Mouse (Mus musculus) mesoderm, embryonic 11.5 days (tissue): ENCODE measurements around the gene Pls1.
A peak's percentile ranks its signal among the peaks of the same experiment; 100 is the strongest.

Source experiments
- DNase-seq: peaks from one replicate; pipeline ENCODE4 v3.0.0-alpha.2; 2012; ENCODE audit warnings: low read depth, low spot score

Gene Pls1

DNA sequence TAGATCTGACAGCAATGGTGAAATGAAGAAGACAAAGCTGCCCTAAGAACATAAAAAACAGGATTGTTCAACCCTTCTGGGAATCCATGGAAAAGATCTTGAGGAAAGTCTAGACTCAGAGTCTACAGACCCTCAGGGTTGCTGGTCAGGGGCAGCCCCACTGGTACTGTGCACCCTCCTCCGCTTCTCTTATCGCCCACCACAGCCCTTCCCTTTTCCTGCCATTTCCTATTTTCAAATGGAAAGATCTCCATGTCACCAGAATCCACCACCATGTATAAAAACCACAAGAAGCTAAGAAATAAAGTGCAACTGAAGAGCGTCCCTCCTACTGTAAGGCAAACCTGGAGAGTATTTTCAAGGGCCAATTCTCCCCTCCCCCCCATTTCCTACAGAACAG lies 41.3 kb downstream of the Pls1 start:
- no peak for DNase-seq

DNA sequence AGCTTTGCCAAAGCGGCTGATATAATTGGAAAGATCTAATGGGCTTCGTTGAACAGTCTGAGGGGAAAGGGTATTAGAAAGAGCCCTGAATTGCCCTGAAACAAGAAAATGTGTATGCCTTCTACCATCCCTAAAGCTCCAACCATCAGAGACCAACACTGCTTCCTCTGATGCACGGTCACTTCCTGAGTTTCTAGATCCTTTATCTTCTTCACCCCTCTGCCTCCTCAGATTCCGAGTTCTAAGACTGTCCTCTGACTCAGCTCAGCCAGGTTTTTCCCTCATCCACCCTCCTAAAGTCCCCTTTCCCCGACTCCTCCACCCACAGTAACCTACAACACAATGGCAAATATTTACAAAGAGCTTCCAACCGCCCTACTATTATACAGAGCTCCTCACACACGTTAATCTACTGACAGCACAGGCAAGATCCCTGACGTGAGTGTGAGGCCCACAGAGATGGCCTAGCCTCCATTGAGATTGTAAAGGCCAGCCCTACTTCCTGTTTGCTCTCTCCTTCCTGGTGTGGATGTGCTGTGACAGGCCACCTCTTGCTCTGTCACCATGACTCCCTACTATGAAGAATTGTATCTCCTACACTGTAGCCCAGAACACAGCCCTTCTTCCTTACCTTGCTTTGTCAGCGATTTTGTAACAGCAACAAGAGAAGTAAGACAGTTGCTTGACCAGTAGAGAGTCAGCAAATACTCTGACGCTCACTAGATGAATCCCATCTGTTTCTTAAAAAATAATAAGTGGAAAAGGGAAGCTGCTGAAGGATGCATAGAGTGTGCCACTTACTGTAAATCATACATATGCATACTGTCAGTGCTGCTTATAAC lies 43.3 kb downstream of the Pls1 start:
- DNase-seq: no peak

DNA sequence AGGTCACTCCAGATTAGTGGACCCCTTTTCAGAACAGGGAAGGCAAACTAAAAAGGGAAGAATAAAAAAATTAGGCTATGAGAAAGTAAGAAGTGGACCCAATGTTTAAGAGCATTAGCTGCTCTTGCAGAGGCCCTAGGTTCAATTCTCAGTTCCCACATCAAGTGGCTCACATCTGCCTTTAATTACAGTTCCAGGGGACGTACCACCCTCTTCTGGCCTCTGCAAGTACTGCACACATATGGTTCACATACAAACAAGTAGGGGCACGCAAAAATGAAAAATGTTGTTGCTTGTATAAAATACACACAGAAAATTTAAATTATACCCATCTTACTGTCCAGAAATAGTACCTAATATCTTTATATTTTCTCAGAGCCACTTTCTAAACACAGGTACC lies 48.8 kb downstream of the Pls1 start:
- no peak for DNase-seq

DNA sequence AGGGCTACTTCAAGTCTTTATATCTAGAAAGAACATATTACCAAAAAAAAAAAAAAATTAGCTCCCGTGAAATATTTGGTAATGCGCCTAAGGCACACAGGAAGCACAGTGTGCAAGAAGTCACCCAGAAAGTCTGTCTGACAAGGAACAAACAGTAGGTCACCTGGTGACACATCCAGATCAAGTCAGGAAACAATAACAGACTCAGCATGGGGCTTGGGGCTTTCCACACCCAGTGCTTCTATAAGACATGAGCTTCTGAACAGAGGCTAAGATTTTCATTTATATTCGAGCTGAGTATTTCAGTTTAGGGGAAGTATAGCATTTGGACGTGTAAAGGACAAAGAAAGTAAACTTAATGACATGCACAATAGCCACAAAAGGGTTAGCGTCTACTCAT lies 49.3 kb downstream of the Pls1 start:
- DNase-seq: no peak

DNA sequence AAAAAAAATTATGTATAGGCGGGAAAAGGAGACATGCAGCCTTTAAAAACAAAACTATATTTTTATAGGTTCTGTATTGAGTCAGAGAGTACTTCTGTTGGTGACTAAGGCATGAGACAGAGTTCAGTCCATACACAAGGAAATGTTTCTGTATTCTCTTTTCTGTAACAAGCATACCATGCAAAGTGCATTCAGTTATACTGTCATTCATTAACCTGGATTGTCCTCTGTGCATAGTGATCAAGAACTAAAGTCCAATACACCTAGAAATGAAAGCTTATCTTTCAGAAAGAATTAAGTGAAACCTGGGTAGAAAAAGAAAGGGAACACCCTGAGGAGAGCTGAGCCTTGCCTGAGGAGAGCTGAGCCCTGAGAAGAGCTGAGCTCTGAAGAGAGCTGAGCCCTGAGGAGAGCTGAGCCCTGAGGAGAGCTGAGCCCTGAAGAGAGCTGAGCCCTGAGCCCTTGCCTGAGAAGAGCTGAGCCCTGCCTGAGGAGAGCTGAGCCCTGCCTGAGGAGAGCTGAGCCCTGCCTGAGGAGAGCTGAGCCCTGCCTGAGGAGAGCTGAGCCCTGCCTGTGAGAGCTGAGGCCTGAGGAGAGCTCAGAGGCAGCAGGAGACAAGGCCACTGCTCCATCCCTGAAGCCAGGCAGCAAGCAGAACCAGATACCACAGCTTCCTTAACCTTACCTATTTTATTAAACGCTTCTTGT lies 49.9 kb downstream of the Pls1 start:
- DNase-seq: no peak

DNA sequence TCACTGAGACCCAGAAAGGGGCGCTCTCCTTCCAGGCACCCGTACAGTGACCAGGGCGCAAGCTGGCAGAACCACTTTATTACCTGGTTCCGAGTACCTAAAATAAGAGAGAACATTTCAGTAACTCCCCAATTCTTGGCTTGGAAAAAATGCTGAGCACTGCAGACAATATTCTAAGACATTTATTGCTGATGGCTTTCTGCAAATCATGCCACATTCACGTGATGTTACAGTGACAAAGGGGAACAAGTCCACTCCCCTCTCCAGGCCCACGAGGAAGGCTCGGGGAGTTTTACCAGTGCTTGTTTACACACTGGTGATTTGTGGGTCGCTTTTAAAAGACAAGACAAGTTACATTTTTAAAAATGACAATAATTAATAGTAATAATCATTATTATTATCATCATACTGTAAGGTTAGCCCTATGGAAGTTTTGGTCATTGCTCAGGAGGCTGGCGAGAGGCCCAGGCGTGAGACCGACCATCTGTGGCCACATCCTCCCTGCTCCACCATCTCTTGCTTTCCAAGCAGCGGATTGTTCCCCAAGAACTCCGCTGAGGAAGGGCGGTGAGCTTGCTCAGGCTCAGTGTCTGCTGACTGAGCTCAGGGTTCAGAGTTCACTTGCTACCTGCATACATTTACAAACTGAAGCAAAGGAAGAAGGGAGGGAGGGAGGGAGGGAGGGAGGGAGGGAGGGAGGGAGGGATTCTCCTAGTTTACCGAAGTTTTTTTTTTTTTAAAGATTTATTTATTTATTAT lies 50.9 kb downstream of the Pls1 start:
- DNase-seq: no peak

DNA sequence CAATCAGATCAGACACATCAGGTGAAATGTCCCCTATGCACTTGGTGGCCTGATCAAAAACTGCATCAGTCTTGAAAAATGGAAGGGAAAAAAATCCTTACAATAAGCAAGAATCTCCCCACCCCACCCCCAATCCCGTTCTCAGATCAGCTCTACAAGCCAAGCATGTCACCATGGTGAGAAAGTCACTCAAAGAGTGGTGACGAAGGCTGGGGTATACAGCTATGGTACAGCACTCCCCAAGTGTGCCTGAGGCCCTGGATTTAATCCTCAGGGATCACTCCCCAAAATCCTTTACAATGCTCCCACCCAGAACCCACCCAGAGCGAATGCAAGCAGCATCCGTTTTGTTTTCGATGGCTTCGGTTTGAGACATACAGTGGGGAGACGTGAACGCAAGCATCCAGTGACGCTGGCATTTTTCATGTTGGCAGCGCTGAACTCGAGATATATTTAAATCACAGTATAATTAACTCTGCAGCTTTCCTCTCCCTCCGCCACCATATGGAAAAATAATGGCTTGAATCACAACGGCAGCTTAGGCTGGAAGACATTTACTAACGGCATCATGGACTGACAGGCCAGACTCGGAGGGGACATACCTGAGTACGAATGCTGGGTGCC lies 60.1 kb downstream of the Pls1 start:
- no peak for DNase-seq

DNA sequence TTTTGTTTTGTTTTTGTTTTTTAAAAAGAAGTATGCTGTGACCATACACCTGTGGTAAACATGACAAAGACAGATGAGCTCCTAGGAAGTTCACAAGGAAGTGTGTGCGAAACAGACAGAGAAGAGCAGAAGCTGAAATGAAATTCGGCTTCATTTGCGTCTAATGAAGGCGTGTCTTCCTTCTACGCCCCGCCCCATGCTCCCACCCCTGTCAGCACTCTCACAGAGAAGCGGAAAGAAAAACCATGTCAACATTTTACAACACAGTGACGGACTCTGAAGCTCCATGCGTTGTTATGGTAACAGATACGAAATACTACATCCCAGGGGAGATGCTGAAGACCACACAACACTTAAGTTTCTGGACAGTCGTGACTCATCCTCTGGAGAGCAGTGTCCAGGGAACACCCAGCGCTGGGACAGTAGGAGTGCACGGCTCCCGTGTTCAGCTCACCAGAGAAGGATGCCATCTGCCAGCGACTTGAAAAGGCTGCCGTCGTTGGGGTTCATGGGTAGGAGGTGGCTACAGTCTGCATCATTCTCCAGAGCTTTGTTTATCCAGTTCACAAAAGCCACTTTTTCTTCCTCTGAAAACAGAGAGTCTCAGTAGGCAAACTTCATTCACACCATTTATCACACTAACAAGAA lies 61.3 kb downstream of the Pls1 start:
- peak; percentile 2 for DNase-seq

DNA sequence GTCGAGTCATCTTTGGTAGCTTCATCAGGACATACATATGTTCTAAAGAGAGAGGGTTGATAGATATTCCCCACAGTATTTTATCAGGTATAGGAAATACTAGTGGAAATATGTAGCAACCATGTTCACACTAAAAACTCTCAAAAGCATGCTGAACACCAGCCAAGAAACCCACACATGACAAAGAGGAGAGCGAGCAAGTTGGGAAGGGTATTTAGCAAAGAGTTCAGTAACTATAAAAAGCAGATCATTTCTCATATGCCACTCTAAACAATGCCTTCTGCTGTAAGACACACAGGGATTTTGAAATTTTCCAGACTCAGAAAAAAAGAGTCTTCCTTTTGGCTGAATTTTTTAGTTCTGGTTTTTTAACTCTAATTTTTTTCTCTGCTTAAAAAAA lies 73.4 kb downstream of the Pls1 start:
- no peak for DNase-seq

DNA sequence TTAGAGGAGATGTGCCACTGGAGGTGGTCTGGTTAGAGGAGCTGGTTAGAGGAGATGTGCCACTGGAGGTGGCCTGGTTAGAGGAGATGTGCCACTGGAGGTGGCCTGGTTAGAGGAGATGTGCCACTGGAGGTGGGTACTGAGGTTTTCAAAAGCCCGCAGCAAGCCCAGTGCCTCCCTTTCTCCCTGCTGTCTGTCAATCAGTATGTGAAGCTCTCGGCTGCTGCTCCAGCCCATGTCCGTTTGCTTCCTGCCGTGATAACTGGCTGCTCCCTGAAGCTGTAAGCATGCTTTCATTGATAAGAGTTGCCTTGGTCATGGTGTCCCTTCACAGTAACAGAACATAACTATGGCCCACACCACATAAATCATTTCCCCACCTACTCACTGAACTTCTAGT lies 81.9 kb downstream of the Pls1 start:
- DNase-seq: no peak

DNA sequence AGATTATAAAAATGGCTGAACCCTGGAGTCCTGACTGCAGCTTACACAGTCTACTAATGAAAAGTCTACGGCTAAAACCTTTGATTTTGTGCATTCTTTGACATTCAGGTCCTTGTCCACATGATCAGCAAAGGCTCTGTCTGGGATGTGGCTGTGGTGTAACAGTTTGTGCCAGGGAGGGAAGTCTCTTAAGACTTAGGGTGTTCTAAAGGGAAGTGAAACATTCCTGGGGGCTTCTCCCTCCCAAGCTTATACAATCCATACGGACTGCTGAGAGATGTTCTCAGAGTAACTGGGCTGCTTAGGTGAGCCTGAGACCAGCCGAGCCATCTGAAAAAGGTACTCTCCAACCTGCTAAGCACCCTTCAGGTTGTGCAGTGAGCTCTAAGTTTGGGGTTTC lies 82.9 kb downstream of the Pls1 start:
- DNase-seq: no peak

DNA sequence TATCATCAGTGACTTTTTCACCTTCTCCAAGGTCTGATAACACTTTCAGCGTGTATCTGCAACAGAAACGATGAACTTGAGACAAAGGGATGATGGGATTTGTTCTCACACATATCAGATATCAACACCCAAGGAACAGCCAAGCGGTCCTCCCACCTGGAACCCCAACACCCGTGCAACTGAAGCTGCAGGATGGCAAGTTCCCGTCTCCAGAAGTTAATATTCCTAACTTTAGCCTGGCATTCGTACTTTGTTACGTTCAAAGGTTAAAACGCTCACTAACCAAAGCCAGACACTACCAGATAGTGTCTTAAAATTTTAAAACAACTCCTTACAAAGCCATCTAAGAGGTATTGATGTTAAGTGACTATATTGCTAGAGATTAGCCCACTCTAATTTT lies 83.7 kb downstream of the Pls1 start:
- DNase-seq: no peak

DNA sequence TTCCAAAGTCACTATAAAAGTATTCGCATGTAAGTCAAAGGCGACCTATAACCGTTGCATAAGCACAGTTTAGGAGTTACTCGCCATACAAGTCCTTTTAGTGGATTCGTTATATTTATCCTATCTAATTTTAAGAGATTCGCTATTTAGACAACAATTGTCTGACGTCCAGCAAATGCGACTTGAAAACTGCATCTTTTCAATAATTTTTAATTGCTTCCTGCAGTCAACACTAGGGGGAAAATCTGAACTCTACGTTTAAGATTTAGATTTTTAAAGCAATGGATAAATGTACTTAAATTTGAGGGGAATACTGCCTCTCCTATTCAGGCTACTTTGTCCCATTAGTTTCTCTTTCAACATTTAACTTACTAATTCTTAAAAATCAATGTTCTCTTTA lies 94.4 kb downstream of the Pls1 start:
- DNase-seq: no peak

DNA sequence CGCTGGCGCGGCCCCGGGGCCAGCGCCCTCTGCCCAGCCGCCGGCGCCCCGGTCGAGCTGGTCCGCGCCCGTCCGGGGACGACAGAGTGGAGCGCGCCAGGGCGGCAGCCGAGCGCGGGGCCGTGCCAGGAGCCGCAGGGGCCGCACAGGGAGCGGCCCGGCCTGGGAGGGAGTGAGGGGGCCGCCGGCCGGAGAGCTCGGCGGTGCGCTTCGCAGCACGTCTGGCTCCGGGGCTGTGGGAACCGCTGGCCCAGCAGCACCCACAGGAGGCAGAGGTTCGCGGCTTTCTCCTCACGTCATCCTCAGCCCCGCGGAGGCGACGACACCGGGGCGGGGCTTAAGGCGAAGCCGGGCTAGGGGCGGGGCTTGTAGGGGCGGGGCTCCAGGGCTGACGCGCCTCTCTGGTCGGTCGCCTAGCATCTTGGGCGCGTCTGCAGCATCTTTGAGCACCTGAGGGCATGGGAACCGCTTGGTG lies 95.0 kb downstream of the Pls1 start, which contains the start of gene Trpc1:
Gene Trpc1, minus strand, starts transcription at position 339 of the 475 bp plus-strand sequence.
- DNase-seq: peak; percentile 86

DNA sequence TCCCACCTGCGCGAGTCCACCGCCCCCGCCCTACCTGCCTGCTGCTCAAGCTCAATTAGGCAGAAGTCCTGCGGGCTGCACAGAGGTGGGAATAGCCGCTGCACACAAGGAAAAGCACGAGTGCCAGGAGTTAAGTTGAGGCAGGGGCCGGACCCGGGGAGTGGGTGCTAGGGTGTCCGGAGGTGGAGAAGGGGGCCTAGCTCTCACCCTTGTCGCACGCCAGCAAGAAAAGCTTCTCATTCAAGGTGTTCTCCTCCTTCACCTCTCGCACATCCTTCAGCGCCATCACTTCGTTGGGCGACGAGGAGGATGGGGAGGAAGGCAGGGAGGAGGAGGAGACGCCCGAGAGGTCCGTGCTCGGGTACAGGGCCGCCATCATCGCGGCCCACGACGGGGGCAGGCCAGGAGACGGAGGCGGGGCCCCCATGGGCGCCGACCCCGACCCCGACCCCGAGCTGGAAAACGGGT lies 95.6 kb downstream of the Pls1 start:
- no peak for DNase-seq

DNA sequence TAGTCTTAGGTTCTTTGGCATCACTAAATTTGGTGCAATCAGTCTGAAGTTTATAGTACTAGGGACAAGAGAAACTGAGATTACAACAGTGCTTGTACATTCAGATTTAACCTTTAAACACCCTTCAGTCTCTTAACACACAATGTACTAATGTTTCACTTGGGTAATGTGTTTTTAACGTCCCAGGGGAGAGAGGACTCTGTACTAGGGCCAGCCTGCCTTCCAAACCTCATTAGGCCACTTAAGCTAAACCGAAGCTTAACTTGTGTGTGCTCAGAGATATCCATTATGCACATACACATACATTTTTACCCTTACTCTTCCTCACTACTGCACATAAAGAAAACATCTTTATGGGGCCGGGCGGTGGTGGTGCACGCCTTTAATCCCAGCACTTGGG lies 97.8 kb downstream of the Pls1 start:
- DNase-seq: no peak

DNA sequence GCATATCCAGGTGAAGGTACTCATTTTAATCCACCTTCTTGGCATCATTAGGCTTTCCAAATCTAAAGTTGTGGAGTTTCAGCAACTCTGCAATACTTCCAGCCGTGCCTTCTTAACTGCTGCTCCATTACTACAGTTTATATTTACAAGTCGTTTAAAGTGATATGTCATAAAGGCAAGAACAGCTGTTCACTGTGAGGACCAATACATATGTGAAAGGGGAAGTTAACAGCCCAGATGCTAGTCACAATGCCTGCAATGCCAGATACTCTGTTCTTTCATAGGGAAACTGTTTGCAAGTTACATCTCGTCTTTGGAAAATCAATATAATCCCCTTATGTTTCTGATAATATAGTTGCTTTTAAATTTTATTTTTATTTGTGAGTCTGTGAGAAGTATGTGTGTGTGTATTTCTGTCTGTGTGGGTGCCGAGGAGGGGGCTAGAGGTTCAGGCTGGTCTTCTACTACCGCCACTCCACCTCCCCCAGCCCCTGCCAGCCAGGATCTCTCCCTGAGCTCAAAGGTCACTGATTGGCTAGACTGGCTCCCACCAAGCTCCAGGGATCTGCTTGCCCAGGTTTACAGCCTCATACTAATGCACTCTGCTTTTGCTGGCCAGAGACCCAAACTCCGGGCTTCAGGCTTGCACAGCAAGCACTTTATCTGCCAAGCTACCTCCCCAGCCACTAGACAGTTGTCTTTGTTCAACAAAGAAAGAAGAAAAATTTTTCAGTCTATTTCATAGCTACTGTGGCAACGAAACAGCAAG lies 100.1 kb downstream of the Pls1 start:
- no peak for DNase-seq

DNA sequence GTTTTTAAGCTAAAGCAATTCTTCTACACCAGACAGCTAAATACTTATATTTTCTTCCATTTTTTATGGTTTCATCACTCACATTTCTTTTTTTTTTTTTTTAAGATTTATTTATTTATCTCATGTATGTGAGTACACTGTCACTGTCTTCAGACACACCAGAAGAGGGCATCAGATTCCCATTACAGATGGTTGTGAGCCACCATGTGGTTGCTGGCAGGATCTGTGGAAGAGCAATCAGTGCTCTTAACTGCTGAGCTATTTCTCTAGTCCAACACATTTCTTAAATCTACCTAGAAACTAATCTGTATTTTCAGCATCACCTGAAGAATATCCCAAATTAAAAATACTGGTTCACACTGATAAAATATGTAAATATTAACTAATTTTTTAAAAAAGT lies 108.9 kb downstream of the Pls1 start:
- no peak for DNase-seq

DNA sequence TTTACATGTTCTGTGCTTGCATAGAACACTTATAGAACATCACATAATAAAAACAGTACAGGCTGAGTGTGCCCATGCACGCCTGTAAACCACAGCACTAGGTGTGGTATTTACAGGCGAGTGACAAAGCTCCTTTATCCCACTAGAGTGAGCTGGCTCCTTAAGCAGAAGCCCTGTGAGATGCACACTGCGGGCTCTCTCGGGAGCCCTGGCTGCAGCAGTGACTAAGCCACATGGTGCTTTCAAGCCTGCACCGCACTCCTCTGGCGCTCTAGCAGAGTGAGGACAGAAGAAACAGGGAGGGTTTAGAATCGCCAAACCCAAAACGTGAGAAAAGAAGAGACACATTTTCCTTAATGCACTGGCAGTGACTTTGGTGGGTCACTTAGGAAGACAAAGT lies 132.5 kb downstream of the Pls1 start:
- no peak for DNase-seq

DNA sequence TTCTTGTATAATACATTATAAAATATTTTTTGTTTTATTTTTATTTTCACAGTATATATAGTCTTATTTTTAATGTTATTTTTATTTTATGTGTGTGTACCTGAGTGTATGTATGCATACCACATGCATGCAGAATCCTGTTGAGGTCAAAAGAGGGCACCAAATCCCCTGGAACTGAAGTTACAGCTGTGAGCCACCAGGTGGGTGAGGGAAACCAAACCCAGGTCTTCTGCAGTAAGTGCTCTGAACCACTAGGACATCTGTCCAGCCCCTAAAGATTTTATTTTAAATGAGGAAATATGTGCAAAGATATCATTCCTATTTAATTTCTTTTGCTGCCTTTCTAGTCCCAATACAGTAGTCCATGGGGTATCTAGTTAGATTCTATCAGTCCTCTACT lies 136.2 kb downstream of the Pls1 start:
- no peak for DNase-seq
